Mouse (Mus musculus) central nervous system, embryonic 14 days (tissue): Measurements from ENCODE around the gene Smchd1. TPM values are rescaled to one million over a fixed set of nuclear protein-coding genes. Genes with fewer than 3 reads are reported as not detected.

ENCODE experiments used
- polyA plus RNA-seq: library from polyadenylated mRNA; depleted of rRNA; stranded (reverse); fragments of >200 nt; gene quantifications from 2 replicates; pipeline ENCODE4 v1.2.3, GENCODE M21; 2012; rRNA removed

The Smchd1 gene
- 38.3 and 40.4 TPM in 2 replicates for polyA plus RNA-seq

DNA sequence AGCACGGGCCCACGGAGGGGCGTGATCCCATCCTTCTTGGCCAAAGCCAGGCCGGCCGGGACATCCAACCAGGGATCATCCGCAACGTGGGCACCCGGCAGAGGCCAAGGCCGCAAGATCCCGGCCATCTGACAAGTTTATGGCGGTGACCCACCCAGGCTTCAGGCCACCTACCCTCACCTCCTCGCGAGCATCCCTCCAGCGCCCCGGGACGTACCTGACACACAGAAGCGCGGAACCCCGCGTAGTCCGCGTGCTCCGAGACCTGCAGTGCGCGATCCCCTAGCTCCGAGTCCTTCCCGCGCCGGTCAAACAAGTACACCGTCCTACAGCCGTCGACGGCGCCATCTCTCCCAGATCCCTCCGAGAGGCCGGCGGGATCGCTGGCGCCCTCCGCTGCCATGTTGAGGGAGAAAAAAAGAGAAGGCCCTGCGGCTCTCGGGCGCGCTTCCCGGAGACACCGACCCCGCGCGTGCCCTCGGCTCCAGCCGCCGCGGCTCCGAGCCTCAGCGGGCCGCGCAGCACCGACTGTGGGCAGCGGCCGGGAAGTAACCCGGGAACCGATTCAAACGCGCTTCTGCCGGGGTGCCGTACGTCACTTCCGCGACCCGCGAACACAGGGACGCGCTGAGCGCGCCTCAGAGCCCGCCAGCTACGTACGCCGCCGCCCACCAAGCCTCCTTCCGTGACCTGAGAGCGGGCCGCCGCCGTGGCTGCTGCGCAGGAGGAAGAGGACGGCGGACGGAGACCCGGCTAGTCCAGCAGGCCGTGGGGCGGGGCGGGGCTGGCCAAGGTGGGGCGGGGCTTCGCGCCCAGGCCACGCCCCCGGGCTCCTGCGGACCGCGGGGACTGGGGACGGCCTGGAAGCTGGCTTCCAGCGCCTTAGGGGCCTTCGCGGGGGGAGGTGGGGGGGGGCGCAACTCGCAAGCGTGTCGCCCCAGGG is at the start of gene Smchd1:
Smchd1 (minus strand) TSS at position 582 of the 943 bp plus-strand sequence.

DNA sequence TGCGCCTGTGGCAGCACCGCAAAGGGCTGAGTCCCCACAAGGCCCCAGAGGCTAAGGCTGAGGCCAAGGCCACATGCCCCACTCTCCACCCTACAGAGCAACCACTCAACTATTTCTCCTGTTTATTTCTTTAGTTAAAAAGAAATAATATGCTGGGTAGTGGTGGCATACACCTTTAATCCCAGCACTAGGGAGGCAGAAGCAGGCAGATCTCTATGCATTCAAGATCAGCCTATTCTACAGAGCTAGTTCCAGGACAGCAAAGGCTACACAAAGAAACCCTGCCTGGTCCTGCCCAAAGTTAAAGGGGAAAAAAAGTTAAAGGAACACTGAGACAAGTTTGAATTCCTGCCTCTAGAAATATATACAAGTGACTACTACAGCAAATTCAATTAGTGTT is 15.3 kb downstream of the Smchd1 start, which contains the start of gene Gm4707:
Gm4707 (minus strand) TSS at position 101 of the 400 bp plus-strand sequence.

DNA sequence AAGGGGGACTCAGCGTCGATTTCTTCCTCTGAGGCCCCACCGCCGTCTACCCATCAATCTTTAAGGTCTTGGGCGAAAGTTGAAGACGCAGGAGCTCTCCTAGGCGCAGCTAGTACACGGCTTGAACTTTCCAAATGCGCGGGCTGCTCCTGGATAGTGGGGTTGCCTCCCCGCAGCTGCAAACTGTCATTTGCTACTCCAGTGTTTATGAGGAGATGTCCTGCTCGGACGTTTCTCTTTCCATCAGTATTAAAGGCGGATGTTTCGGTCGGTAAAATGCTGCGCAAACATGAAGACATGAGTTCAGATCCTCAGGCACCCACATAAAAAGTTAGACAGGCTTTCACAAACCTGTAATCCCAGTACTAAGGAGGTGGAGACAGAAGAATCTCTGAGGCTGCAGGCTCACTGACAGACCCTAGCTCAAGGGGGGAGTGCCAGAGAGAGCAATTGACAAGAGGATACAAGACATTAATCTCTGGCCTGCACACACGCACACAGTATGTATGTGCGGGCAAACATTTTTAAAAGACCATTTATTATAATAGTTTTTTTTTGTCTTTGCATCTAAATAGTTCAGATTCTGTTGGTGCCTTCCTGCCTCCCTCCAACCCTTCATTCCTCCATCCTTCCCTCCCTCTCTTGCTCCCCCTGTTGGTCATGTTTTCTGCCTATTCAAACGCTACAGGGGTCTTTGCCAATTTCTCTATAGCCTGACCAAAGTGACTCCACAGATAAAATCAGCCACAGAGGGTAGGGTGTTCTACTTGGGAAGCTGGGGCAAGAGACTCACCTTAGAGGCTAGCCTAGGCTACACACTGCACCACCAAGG is 163.6 kb downstream of the Smchd1 start, which contains the start of gene Emilin2:
Emilin2 (minus strand) TSS at position 639 of the 832 bp plus-strand sequence.

Other genes with a start within 250 kb of the Smchd1 start
- 1.6 and 4.4 TPM in 2 replicates for gene Emilin2, start 163.4 kb downstream of the Smchd1 start, polyA plus RNA-seq
- 0.98 and 1.4 TPM in 2 replicates for gene Gm4707, start 15.4 kb downstream of the Smchd1 start, polyA plus RNA-seq
- gene Ndc80, start 51.5 kb upstream of the Smchd1 start, polyA plus RNA-seq = 10.7 and 13.8 TPM in 2 replicates
- 1.3 TPM in 2 replicates for gene Spdya, start 76.7 kb upstream of the Smchd1 start, polyA plus RNA-seq
- 36.9 and 41.9 TPM in 2 replicates for gene Wdr43, start 140.6 kb upstream of the Smchd1 start, polyA plus RNA-seq
- gene Togaram2, start 197.9 kb upstream of the Smchd1 start, polyA plus RNA-seq = 0.69 and 0.84 TPM in 2 replicates